Mouse (Mus musculus) B cell, adult 67 days (primary cell): ENCODE data around the gene Cblc. TPM values are rescaled to one million over a fixed set of nuclear protein-coding genes. Genes with fewer than 3 reads are reported as not detected.

Experiments
- total RNA-seq, 2 experiments: library from RNA; stranded (reverse); gene quantifications; 4 replicates each; pipeline ENCODE4 v1.2.4; 2023

Cblc gene
- 1 to 10 TPM in 1 of 2 experiments, not detected in 1; 1.8 TPM for total RNA-seq

DNA sequence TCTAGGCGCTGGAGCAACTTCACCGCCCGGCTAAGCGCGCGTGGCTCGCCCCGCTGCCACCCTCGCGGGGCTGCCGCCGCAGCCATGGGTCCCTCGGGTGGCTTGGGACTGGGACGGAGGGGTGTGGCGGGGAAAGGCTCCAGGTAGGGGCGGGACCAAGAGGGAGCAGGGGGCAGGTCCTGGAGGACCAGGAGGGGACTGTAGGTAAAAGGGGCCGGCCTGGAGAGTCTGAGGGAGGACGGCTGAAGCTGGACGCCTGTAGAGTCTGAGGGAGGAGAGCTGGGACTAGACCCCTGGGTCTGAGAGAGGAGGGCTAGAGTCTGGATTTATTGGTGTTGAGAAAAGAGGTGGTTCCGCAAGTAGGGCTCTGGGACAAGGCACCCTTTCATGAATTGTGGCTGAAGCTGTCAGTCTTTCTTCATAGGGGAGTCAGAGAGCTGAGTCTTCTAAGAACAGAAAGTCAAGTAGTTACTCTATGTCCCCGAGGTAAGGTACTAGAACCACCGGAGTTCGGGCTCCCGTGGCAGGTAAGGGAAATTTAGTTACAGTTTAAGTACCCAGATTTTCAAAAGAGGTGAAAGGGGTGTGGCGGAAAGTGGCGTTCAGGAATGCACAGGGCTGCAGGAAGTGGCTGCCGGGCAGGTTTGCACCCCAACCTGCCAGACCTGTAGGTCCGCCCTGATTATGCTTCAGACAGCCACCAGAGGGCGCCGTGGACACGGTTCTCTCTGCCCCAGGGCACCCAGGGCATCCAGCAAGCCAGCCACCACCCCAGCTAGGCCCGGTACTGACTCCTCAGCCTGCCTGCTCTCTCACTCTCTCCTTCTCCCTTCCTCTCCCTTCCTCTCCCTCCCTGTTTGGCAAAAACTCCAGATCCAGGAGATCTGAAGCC lies at the start of gene Cblc:
Gene Cblc (minus strand): TSS at position 113 of the 892 bp plus-strand sequence.

DNA sequence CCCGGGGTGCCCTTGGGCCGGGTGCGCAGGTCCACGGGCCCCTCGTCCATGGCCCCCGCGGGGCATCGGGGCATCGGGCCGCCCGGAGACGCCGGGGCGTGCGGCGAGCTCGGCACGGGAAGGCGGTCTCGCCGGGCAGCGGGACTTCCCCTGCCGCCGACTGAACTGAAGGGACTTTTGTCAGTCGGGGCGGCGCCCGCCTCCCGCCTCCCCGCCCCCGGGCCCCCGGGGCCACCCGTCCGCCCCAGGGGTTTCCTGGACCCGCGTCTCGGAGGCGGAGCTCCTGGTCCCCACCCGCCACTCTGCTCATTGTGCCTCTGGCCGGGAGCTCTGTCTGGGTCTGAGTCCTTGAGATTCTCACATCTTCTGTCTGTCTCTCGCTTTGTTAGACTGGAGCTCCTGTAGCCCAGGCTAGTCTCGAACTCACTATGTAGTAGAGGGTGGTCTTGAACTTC lies 26.0 kb upstream of the Cblc start, which contains the start of gene Bcl3:
Gene Bcl3 (minus strand): TSS at position 167 of the 455 bp plus-strand sequence.

DNA sequence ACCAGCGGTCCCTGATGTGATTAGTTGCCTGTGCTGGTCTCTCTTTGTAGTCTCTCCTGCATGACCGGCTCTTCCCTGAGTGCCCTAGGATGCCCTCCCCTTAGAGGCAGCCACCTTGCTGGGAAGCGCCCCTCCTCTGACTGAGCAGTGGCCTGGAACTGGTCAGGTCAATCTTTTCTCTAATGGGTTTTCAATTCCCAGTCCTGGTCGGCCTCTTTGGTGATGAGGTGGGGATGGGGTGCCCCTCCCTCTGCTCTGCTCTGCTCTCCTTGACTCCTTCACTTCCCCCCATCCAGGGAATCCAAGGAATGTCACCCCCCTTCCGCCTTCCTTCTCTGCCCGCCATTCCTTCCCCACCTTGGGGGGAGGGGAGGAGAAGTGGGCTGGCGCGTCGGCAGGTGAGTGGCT lies 25.6 kb downstream of the Cblc start, which contains the start of gene Bcam:
Gene Bcam (minus strand): TSS at position 33 of the 408 bp plus-strand sequence.

DNA sequence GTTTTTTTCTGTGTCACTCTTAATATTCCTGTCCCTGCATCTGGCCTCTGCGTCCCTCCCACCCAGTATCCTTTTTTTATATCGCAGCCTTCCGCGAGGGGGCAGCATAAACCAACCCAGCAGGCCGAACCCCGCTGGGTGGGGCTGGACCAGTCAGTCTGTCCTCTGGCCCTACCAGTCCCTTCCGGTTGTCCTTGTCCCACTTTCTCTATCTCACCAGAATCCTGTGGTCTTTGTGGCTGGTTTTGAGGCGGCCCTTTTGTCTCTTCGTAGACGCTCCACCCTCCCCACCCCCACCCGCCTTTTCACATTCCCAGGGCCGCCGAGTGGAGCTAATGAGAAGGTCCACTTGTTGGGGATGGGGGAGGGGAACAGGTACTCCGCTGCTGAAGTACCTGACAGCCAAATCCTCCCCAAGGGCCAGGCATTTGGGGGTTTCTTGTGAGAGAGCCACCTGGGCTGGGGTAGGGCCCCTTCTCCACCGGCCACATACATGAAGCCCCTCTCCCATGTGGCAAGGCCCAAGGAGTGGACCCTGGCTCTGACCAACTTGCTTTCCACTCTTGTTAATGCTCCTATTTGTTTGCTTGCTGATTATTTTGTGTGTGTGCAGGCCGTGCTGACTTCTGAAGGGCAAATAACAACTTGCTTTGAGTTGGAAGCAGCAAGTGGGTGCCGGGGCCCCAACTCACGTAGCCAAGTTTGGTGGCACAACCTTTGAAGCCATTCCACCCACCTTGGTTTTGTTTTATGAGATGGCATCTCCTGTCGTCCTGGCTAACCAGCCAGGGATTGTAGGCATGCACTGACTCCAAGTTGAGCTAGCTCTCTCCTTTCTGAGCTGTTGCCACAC lies 46.2 kb downstream of the Cblc start, which contains the start of gene Nectin2:
Gene Nectin2 (minus strand): TSS at position 267 of the 853 bp plus-strand sequence.

Other genes starting within 250 kb of the Cblc start
- 10 to 100 TPM; 58.2 to 64.2 TPM for gene Ppp1r37, start 233.7 kb downstream of the Cblc start, total RNA-seq
- gene Zfp296, start 219.5 kb downstream of the Cblc start, total RNA-seq: 10 to 100 TPM; 14.4 to 17.4 TPM
- 10 to 100 TPM; 88.5 to 93.3 TPM for gene Gemin7, start 219.2 kb downstream of the Cblc start, total RNA-seq
- gene Clasrp, start 192.3 kb downstream of the Cblc start, total RNA-seq: 100 to 1,000 TPM; 111 to 118 TPM
- gene Relb, start 167.4 kb downstream of the Cblc start, total RNA-seq: 100 to 1,000 TPM in 1 of 2 experiments, 10 to 100 TPM in 1; 94.7 to 102 TPM
- 10 to 100 TPM; 80.3 to 90.7 TPM for gene Clptm1, start 131.8 kb downstream of the Cblc start, total RNA-seq
- not detected for gene Apoc2, start 118.9 kb downstream of the Cblc start, total RNA-seq
- not detected for gene Gm44805, start 115.4 kb downstream of the Cblc start, total RNA-seq
- gene Apoc4, start 115.3 kb downstream of the Cblc start, total RNA-seq: not detected
- not detected for gene Apoc1, start 104.1 kb downstream of the Cblc start, total RNA-seq
- gene Apoe, start 97.6 kb downstream of the Cblc start, total RNA-seq: 10 to 100 TPM; 81.0 to 81.5 TPM
- gene Tomm40, start 81.4 kb downstream of the Cblc start, total RNA-seq: 10 to 100 TPM; 55.4 to 63.8 TPM
- gene Nectin2, start 46.3 kb downstream of the Cblc start, total RNA-seq: not detected
- not detected for gene Bcam, start 25.8 kb downstream of the Cblc start, total RNA-seq
- gene Bcl3, start 26.0 kb upstream of the Cblc start, total RNA-seq: 10 to 100 TPM; 64.0 to 80.4 TPM
- not detected for gene Gm19345, start 55.2 kb upstream of the Cblc start, total RNA-seq
- 10 to 100 TPM; 14.4 to 16.7 TPM for gene Ceacam16, start 64.5 kb upstream of the Cblc start, total RNA-seq
- not detected for gene Ceacam19, start 91.2 kb upstream of the Cblc start, total RNA-seq
- 10 to 100 TPM; 20.9 to 22.8 TPM for gene Pvr, start 124.4 kb upstream of the Cblc start, total RNA-seq
- not detected for gene Igsf23, start 153.9 kb upstream of the Cblc start, total RNA-seq
- not detected for gene Ceacam20, start 168.6 kb upstream of the Cblc start, total RNA-seq
- not detected for gene Nlrp9b, start 194.7 kb upstream of the Cblc start, total RNA-seq